Mouse (Mus musculus): ENCODE measurements around the gene Rab3gap1. TPM values are rescaled to one million over a fixed set of nuclear protein-coding genes. Genes with fewer than 3 reads are reported as not detected.
A peak's percentile ranks its signal among the peaks of the same experiment; 100 is the strongest.

The Rab3gap1 gene
- total RNA-seq, 2 experiments from 2014 or later: 75.8 to 83.6 TPM

DNA sequence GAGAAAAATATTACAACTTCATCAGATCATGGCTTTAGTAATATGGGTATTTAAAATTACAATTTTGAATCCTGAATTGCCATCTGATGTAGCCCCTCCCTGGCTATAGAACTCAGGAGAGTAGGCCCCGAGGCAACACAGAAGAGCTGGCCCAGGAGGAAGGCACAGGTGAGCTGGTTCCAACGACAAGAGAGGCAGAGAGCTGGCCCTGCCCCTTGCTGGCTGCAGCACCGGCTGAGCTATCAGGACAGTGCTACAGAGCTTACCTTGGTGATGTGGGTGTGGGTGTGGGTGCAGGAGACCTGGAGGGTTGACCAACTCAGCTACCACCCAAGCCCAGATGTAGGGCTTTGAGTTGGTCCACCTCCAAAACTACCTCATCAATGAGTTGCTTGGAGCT, 119.7 kb downstream of the Rab3gap1 start:
- Histone ChIP-seq H3K4me3 (no peak overlapping the region), H3K27ac (no peak overlapping the region)
- no peak for TF ChIP-seq CTCF (IDR thresholded peaks at IDR 0.05)
- intact Hi-C loops (cut with DNase I): no loop called here
- DNase-seq (ENCODE audit: extremely low spot score in 1 of 2, low spot score in 2 of 2): no peak

DNA sequence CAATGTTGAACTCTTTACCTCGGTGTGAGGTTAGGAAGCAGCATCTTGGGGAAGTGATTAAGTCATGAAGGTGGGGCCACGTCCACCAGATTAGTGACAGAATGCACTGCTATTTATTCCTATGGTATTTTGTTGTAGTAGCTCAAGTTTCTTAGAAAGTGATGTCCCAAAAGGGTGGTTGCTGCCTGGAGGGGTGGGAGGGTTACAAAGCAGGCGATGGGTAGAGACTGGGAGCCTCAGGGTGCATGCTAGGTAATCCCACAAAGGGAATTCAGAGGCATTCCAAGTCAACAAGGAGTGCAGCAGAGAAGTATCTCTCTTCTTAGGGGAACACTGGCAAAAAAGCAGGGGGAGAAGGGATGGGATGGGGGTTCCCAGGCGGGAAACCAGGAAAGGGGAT, 120.8 kb downstream of the Rab3gap1 start:
- intact Hi-C loops (cut with DNase I): no loop called here
- no peak for TF ChIP-seq CTCF (IDR thresholded peaks at IDR 0.05)
- no peak for DNase-seq (ENCODE audit: extremely low spot score in 1 of 2, low spot score in 2 of 2)
- H3K27ac ChIP-seq: no peak overlapping the region
- no peak overlapping the region for H3K4me3 ChIP-seq

DNA sequence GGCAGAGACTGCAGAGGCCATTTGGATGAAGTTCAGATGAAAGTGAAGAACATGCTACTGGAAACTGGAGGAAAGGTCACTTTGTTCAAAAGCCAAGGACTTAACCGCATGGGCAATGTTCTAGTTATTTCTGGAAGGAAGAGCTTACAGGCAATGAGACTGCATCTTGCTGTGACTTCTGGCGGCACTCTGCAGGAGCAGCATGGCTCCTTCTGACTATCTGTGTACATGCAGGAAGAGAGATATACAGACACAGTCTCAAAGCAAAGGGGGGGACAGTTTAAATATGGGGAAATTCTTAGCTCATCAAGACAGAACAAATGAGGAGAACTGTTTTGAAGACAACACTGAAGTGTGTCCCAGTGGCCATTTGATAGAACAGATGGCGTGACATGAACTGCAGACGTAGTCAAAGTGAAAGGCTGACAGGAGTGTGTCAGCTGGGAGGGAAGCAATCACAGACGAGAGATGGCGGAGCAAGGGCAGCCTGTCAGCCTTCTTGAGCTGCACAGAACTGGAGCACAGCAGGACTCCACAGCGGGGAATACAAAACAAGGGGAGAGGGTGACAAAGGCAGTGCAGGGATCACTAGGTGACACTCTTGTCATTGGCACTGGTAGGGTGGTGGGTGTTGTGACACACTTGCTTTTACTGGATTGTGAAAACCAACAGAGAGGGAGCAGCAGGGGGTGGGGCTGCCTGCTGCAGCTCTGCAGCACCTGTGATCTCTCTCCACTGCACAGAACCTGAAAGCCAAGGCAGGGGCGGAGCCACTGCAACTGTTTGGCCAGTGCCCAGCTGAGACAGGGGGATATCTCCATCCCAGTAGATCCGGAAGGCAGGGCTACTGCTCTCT, 121.5 kb downstream of the Rab3gap1 start:
- TF ChIP-seq CTCF (IDR thresholded peaks at IDR 0.05): no peak
- no peak overlapping the region for H3K4me3 ChIP-seq
- peak in 1 of 2 experiments; percentile 40 for DNase-seq (ENCODE audit: extremely low spot score in 1 of 2, low spot score in 2 of 2)
- intact Hi-C loops (cut with DNase I): no loop called here
- peak overlapping the region; percentile 66 for H3K27ac ChIP-seq

Other genes starting within 250 kb of the Rab3gap1 start
- gene Tmem163, start 189.2 kb upstream of the Rab3gap1 start, total RNA-seq (2021): 10 to 100 TPM; 18.0 to 20.0 TPM
- gene Acmsd, start 139.4 kb upstream of the Rab3gap1 start, total RNA-seq (2021): not detected
- gene Ccnt2, start 94.6 kb upstream of the Rab3gap1 start, total RNA-seq (2021): 10 to 100 TPM; 69.9 to 70.1 TPM
- gene Map3k19, start 13.7 kb upstream of the Rab3gap1 start, total RNA-seq (2021): 10 to 100 TPM in 1 of 2 experiments, 1 to 10 TPM in 1; 7.7 to 10.2 TPM
- gene Zranb3, start 234.3 kb downstream of the Rab3gap1 start, total RNA-seq (2021): 1 to 10 TPM; 6.8 to 7.8 TPM
- gene R3hdm1, start 234.5 kb downstream of the Rab3gap1 start, total RNA-seq (2021): 100 to 1,000 TPM; 505 to 574 TPM

Measured in left cerebral cortex, adult 2 months (tissue).